Mouse (Mus musculus) B cell, adult 2 months (primary cell): ENCODE measurements at regions not wholly inside any gene's neighbourhood (a gene's known extent, or its start where the extent isn't known, plus 50 kb on each side); places are given as distances from the start of the nearest gene placed in this dataset.

Experiments
- DNase-seq, 2 experiments: peaks; one replicate each; pipeline ENCODE4 v3.0.0; 2022

DNA sequence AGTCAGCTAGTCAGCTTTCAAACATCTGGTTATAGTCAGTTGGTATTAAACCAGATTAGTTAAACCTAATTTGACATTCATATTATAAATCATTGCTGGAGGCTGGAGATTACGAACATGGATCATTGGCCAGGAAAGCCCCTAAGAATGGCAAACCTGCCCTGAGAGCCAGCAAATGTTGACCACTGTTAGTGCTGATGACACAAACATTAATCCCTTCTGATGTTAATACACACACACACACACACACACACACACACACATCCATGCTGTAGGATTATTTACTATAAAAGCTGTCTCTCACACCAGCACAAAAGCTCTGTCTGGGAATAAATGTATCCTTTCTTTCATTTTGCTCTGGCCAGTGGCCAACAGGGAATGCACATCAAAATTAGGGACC, 329.4 kb upstream of the Atp2b1 start:
- DNase-seq, result no peak

DNA sequence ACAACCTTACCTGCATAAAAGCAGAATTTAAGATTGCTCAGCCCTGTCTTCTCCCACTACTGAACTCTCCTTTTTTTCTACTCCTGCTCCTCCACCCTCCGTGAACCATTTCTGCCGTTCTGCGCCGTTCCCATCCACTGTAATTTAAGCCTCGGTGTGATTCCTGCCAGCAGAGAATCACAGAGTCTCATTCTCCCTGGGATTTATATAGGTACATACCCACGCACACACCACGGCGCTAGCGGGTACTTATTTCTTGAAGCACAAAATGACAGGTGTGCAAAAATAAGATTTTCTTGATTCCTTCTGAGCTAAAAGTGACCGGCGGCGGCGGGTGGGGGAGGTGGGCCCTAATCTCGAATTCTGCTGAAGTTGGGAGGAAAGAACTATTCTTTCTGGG, 324.5 kb upstream of the Atp2b1 start:
- no peak for DNase-seq

GRCm38 (mm10) chr10:98592154-98592553, 322.1 kb upstream of the Atp2b1 start:
- no peak for DNase-seq

GRCm38 (mm10) chr10:98593910-98594309, 320.3 kb upstream of the Atp2b1 start:
- DNase-seq, result no peak

GRCm38 (mm10) chr10:98608221-98608941, 305.8 kb upstream of the Atp2b1 start:
- DNase-seq, result no peak

GRCm38 (mm10) chr10:98610708-98611107, 303.5 kb upstream of the Atp2b1 start:
- no peak for DNase-seq

GRCm38 (mm10) chr10:98611707-98612360, 302.4 kb upstream of the Atp2b1 start:
- no peak for DNase-seq

- no peak for DNase-seq
Measured at GRCm38 (mm10) chr10:98618736-98619525, 295.3 kb upstream of the Atp2b1 start.

DNA sequence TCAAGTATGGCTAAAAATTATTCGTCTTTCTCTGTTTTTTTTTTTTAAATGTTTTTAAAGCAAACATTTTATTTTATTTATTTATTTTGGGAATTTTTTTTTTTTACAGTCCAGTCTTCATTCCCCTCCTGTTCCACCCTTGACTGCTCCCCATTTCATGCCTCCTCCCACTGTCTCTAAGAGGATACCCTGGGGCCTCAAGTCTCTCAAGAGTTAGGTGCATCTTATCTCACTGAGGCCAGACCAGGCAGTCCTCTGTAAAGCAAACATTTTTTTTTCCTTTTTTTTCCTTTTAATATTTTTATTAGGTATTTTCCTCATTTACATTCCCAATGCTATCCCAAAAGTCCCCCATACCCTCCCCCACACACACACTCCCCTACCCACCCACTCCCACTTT, 290.1 kb upstream of the Atp2b1 start:
- DNase-seq, result no peak

- DNase-seq, result no peak
Measured at GRCm38 (mm10) chr10:98624681-98625321, 289.4 kb upstream of the Atp2b1 start.

DNA sequence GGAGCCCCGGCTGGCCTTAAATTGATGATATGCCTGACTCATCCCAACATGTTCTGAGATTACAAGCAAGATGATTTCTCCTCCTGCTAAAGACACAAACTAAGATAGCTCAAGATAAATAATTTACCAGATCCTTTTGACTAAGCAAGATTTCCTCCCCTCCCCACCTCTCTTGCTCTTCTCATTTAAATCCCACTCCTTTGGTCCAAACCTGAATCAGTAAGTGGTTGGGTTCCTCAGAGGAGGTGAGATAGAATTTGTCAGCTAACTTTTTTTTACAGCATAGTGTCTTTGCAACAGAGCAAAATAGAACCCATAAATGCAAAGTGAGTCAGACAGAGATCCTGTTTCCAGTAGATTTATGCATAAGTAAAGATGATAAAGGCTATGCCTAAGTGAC, 286.0 kb upstream of the Atp2b1 start:
- no peak for DNase-seq

DNA sequence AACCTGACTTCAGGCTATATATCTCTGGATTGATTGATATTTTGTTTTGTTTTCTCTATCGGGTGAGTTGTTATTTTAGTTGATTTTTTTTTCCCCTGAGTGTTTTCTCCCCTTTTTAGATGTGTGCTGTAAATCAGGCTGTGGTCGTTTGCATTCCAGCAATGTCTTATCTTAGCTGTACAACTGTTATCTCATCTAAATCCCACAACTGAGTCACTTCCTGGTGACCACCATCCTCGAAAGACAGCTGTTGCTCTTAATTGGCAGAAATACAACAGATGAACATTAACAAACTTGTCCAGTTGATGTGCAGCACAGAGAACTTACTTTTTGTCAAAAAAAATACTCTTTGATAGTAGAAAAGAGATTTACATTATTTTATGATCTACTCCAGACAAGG, 285.0 kb upstream of the Atp2b1 start:
- DNase-seq, result no peak

DNA sequence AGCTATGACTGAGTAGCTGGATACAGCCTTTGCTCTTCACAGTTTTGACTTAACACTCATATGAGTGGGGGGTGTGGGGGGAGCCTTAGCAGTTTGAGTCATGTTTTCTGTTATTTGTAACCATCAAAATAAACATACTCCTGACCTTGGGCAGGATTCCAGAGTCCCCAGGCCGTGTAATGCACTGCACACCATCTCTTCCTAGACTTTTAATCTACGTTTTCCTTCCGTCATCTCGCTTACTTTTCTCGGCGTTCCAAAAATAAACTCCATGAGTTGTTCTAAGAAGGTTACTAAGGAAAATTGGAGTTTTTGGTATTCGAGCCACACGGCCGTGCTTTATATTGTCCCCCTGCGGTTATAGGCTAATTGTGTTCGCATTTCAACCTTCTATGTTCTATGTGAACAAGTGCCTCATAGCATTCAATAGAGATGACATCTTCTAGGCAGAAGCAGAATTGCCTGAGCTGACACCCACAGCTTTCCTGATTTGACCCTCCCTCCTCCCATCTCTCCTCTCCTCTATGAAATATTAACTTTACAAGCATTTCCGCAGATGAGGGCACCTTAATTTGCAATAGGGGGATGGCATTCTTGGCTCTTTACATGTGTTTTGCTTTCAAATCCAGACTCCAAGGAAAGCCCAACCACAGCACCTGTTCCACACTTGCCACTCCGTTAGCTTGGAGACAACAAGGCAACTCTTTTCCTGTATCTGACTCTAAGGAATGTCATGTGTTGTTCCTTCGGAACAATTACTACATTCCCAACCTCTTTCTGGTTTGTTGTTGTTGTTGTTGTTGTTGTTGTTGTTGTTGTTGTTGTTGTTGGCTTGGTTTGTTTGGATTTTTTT, 276.2 kb upstream of the Atp2b1 start:
- no peak for DNase-seq

GRCm38 (mm10) chr10:98645681-98646122, 268.5 kb upstream of the Atp2b1 start:
- DNase-seq, result no peak

DNA sequence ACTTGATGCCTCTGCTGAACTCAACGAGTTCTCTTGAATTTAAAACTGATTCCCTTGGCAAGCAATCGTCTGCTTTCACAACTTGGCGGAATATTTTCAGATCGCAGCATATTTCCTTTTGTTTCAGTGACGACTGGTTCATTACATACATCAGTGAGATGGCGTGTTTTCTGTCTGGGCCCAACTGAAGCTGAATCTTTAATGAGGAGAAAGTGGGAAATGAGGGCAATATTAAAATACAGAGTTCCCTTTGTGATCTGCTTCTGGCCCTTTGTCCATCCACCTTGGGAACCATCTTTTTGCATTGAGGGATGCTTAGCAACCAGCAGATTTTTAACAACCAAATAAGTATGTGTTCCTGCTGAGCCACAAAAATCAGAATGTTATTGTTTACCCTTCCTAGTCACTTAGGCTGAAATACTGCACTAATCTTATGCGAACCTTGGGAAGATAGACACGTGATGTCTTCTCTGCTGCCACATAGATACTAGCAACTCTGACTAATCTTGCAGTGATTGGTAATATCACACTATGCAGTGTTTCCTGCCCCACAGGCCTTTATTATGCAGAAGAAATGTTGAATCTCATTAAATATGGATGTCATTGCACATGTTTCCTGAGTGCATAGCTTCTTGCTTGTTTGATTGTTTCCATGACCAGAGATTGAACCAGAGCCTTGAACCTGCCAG, 267.8 kb upstream of the Atp2b1 start:
- no peak for DNase-seq

GRCm38 (mm10) chr10:98648710-98649245, 265.4 kb upstream of the Atp2b1 start:
- DNase-seq, result no peak

DNA sequence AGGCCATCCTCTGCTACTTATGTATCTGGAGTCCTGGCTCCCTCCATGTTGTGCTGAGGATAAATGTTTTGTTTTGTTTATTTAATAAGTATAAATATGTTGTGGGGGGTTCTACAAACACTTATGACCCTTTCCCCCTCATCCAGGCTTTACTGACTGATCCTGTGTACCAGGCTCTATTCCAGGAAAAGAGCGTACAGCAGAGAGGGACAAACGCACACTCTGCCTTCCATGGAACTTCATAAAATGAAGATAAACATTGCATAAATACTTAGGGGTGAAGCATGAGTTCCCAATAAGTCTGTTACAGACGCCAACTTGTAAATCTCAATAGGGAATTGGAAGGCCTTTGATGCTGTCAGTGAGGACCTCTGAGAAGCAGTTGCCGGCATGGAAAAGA, 263.7 kb upstream of the Atp2b1 start:
- no peak for DNase-seq

- no peak for DNase-seq
Measured at GRCm38 (mm10) chr10:98651127-98651526, 263.1 kb upstream of the Atp2b1 start.

DNA sequence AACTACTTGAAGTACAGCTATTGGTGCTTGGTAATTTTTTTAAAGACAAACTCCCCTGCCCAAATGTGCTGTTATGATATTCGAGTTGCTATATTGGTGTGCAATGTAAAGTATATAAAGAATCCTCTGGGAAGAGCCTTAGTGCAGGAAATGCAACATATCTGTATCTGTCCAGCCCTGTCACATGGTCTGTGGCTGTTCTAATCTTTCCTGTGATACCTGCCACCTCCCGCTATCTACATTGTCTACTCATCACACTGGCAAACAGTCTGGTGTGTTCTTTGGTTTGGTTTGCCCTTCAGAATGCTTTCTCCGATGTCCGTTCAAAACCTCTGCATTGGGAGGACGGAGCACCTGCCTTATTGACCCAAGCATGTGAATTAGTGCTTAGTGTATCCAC, 262.6 kb upstream of the Atp2b1 start:
- DNase-seq, result no peak

DNA sequence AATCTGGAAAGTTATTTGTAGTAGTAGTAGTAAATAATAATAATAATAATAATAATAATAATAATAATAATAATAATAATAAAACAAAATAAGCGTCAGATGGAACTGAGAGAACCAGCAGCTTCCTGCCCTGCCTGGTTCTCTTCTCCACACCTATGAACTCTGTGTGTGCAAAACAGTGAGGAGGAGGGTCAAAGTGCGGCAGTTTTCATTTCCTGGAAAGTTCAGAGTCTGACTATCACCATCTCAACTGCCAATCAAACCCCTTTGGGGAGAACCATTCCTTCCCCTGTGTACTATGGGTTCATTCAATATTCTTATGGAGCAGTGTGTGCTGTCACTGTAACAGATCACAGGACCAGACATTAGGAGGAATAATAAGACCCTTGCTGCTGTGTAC, 262.1 kb upstream of the Atp2b1 start:
- DNase-seq, result no peak

DNA sequence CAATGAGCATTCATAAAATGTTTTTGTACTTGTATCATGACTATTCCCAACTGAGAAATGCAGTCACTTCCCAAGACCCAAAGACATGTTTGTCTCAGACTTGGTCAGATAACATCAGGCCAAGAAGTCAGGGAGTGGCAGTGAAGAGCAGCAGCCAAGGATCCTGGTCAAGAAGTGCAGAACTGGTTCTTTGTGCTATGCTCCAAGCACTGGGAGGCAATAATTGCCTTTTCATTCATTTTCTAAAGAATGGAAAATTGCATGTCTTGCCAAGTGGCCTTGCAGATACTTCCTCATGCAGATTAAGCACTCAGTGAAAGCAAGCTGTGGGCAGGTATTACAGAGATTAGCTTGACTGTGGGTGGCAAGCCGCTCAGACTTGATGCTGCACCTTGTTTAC, 253.5 kb upstream of the Atp2b1 start:
- no peak for DNase-seq
